Mouse (Mus musculus) brain, embryonic 14.5 days (tissue): ENCODE results near the gene Krt1.

Experiments
- CTCF ChIP-seq: fragments of 200-500 bp; IDR thresholded peaks from 2 replicates; pipeline ENCODE4 v1.5.1; 2012; ENCODE audit warnings: inconsistent platforms, mild to moderate bottlenecking, moderate library complexity, borderline replicate concordance; ENCODE audit not compliant: insufficient read depth, insufficient read length; ENCODE audit errors: extremely low read depth
- POLR2A ChIP-seq: fragments of 200-500 bp; IDR thresholded peaks from 2 replicates; pipeline ENCODE4 v1.6.1; 2012; ENCODE audit warnings: mild to moderate bottlenecking, inconsistent platforms, borderline replicate concordance; ENCODE audit not compliant: poor library complexity, insufficient read depth, insufficient read length, severe bottlenecking; ENCODE audit errors: extremely low read depth

DNA sequence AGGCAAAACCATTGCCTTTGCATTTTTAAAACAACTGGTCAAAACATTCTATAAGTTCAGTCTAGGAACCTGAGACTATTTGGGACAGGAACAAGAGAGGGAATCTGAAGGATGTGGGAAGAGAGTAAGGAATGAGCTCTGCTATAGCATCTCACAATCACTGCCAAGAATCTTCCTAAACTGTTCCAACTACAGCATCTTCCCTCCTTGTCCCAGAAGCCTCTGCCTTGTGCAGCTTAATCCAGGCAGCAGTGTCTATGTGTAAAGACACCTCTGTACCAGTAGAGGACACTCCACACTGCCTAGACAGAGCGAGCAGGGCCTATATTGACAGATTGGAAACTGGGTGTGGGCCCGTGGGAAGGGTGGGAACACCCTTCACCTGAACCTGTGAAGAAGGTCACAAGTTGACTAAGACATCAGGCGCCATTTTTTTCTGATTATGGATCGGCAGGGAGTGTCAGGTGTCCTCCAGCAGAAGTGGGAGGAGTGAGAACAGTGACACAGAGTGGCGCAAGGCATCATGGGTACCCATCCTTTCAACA, 15.7 kb downstream of the Krt1 start:
- TF ChIP-seq POLR2A (no peak), CTCF (peak; percentile 14; the same call in 1 of the 2 replicates)
